ENCODE assay signal across 8 mouse cellular contexts in genomic region chr10:45289218-45290105, GRCm38 (mm10). TPM values are rescaled to one million over a fixed set of nuclear protein-coding genes. Genes with fewer than 3 reads are reported as not detected.
DNase-seq lines count a peak whose midpoint lies in the region; ATAC-seq and TF ChIP-seq lines count a peak whose summit lies in the region.

No protein-coding gene starts in this region.

- peak overlapping the region; percentile 54 for H3K4me3 ChIP-seq in lung, embryonic 14.5 days (ENCODE audit: low read depth, low read length)
- peak overlapping the region; percentile 66 for H3K4me3 ChIP-seq in hindbrain, embryonic 16.5 days (ENCODE audit: low read length)
- H3K4me3 ChIP-seq in stomach, embryonic 16.5 days (replicated peaks; ENCODE audit: low read length): peak overlapping the region; percentile 58

- no peaks in the 10 kb centered on the region for H3K9me3 ChIP-seq in lung, embryonic 14.5 days (ENCODE audit: low read depth, low read length)
- H3K9me3 ChIP-seq in hindbrain, embryonic 16.5 days (ENCODE audit: control insufficient read depth, low read length): no peaks in the 10 kb centered on the region
- H3K9me3 ChIP-seq in stomach, embryonic 16.5 days (replicated peaks; ENCODE audit: control insufficient read depth, low read length): no peaks in the 10 kb centered on the region

- H3K36me3 ChIP-seq in lung, embryonic 14.5 days (ENCODE audit: insufficient read depth): no peaks in the 10 kb centered on the region
- no peaks in the 10 kb centered on the region for H3K36me3 ChIP-seq in hindbrain, embryonic 16.5 days (ENCODE audit: control insufficient read depth, insufficient read depth, low read length)
- no peaks in the 10 kb centered on the region for H3K36me3 ChIP-seq in stomach, embryonic 16.5 days (ENCODE audit: control insufficient read depth, insufficient read depth, low read length)

- under 1% methylated on average over 71 of the region's 71 CpGs for WGBS in lung, embryonic 14.5 days
- WGBS in hindbrain, embryonic 16.5 days: under 1% methylated on average over 71 of the region's 71 CpGs
- WGBS in stomach, embryonic 16.5 days: under 1% methylated on average over 71 of the region's 71 CpGs

- no peak overlapping the region for H3K27ac ChIP-seq in lung, embryonic 14.5 days (ENCODE audit: low read depth)
- no peak overlapping the region for H3K27ac ChIP-seq in hindbrain, embryonic 16.5 days (ENCODE audit: low read depth, low read length)
- no peak overlapping the region for H3K27ac ChIP-seq in stomach, embryonic 16.5 days (ENCODE audit: low read length)

- no peaks in the 10 kb centered on the region for H3K4me1 ChIP-seq in lung, embryonic 14.5 days (ENCODE audit: insufficient read depth)
- no peaks in the 10 kb centered on the region for H3K4me1 ChIP-seq in hindbrain, embryonic 16.5 days (ENCODE audit: control insufficient read depth, insufficient read depth, low read depth, low read length)
- peaks cover 4% of the 10 kb centered on the region; the same call in 1 of the 2 replicates for H3K4me1 ChIP-seq in stomach, embryonic 16.5 days (ENCODE audit: control insufficient read depth, insufficient read depth, low read length)

- H3K4me2 ChIP-seq in lung, embryonic 14.5 days: peak overlapping the region; percentile 95
- peak overlapping the region; percentile 98 for H3K4me2 ChIP-seq in hindbrain, embryonic 16.5 days (ENCODE audit: low read length)
- H3K4me2 ChIP-seq in stomach, embryonic 16.5 days (ENCODE audit: low read depth, low read length): peak overlapping the region; percentile 79

- peaks cover 26% of the 10 kb centered on the region for H3K27me3 ChIP-seq in lung, embryonic 14.5 days (ENCODE audit: insufficient read depth, low read length)
- no peaks in the 10 kb centered on the region; the same call in 1 of the 2 replicates for H3K27me3 ChIP-seq in hindbrain, embryonic 16.5 days (replicated peaks; ENCODE audit: control insufficient read depth, insufficient read depth, low read length)
- H3K27me3 ChIP-seq in stomach, embryonic 16.5 days (ENCODE audit: control insufficient read depth, insufficient read depth, low read length): peaks cover 12% of the 10 kb centered on the region

- H3K9ac ChIP-seq in lung, embryonic 14.5 days: peak overlapping the region; percentile 58
- H3K9ac ChIP-seq in hindbrain, embryonic 16.5 days (ENCODE audit: low read depth, low read length): peak overlapping the region; percentile 71
- H3K9ac ChIP-seq in stomach, embryonic 16.5 days (ENCODE audit: low read length): peak overlapping the region; percentile 73

- no peak for TF ChIP-seq CTCF in lung, embryonic 14.5 days (IDR thresholded peaks at IDR 0.05; ENCODE audit: low read depth)

- peak; percentile 79 for ATAC-seq in lung, embryonic 14.5 days (ENCODE audit: insufficient read depth)
- ATAC-seq in hindbrain, embryonic 16.5 days: peak; percentile 89
- ATAC-seq in stomach, embryonic 16.5 days (ENCODE audit: insufficient read depth, low FRiP score): peak; percentile 79; the same call in 1 of the 2 replicates

- DNase-seq in lung, embryonic 14.5 days: peak; percentile 52
- DNase-seq in lung, postnatal 25 days (ENCODE audit: low spot score): no peak
- DNase-seq in brain, adult 2 months (ENCODE audit: low read depth, low spot score): peak; percentile 8
- DNase-seq in forelimb bud, embryonic 11.5 days (ENCODE audit: low read depth, low spot score): peak; percentile 12
- DNase-seq in lung, postnatal 4 days: peak; percentile 6 to 33
- no peak for DNase-seq in c-Kit-positive CD71-positive TER-119-positive erythroid progenitor cells, embryonic 14.5 days (ENCODE audit: low spot score)

RNA-seq across cellular contexts. Expression of gene Bves, which starts 46.1 kb away (rescaled TPM):
- 1.2 and 1.9 TPM in 2 replicates for polyA plus RNA-seq in lung, embryonic 14.5 days (2014; fragmentation: Nextera tagmentation; extraction: Ambion mirVana)
- 1.5 and 2.4 TPM in 2 replicates for polyA plus RNA-seq in hindbrain, embryonic 16.5 days (2015; fragmentation: Nextera tagmentation; extraction: Ambion mirVana)
- polyA plus RNA-seq in stomach, embryonic 16.5 days (2015; fragmentation: Nextera tagmentation; extraction: Ambion mirVana): 6.8 and 8.1 TPM in 2 replicates

Comparison
In these comparisons a context has a peak if more than half of its experiments do, and no peak if none do; other contexts are left out.
1. DNase-seq: peak in lung, embryonic 14.5 days (single experiment), brain, adult 2 months (single experiment), forelimb bud, embryonic 11.5 days (single experiment) and lung, postnatal 4 days (2 of 2); none in lung, postnatal 25 days (single experiment) and c-Kit-positive CD71-positive TER-119-positive erythroid progenitor cells, embryonic 14.5 days (single experiment).
2. Peak in every context shown above with its lines, with median percentiles within 50 percentile points of each other: ATAC-seq, H3K4me2 ChIP-seq, H3K4me3 ChIP-seq and H3K9ac ChIP-seq.